Mouse (Mus musculus) intestine, postnatal 0 days (tissue): ENCODE measurements around the gene Smco3. TPM values are rescaled to one million over a fixed set of nuclear protein-coding genes. Genes with fewer than 3 reads are reported as not detected.
"Not testable (repeated sequence)": the region's sequence is repeated elsewhere in the genome, so short reads cannot be mapped to it uniquely, and the experiment has no call there.

Experiments
- ATAC-seq: fragments of 200-750 bp; cut with Nextera tagmentation; 2 replicates; pipeline ENCODE4 v1.8.0; 2017; ENCODE audit warnings: mild to moderate bottlenecking, moderate TSS enrichment, moderate library complexity
- H3K27ac ChIP-seq: fragments of 300-500 bp; sonication (generic); 2 replicates; pipeline ENCODE4 v1.5.1; 2014; ENCODE audit warnings: mild to moderate bottlenecking, low read depth, low read length, moderate library complexity
- H3K27me3 ChIP-seq: fragments of 300-500 bp; sonication (generic); replicated peaks from 2 replicates; pipeline ENCODE4 v1.6.1; 2014; ENCODE audit warnings: low read length, mixed read lengths; ENCODE audit not compliant: control insufficient read depth, insufficient read depth
- H3K36me3 ChIP-seq: fragments of 300-500 bp; sonication (generic); 2 replicates; pipeline ENCODE4 v1.6.1; 2014; ENCODE audit warnings: mild to moderate bottlenecking, moderate library complexity; ENCODE audit not compliant: control insufficient read depth, insufficient read depth
- H3K4me1 ChIP-seq: fragments of 300-500 bp; sonication (generic); replicated peaks from 2 replicates; pipeline ENCODE4 v1.6.1; 2014; ENCODE audit warnings: antibody characterized with exemption, low read length, mixed read lengths; ENCODE audit not compliant: control insufficient read depth, insufficient read depth
- H3K4me2 ChIP-seq: fragments of 300-500 bp; sonication (generic); replicated peaks from 2 replicates; pipeline ENCODE4 v1.6.1; 2014; ENCODE audit warnings: low read depth, mild to moderate bottlenecking, moderate library complexity
- H3K4me3 ChIP-seq: fragments of 300-500 bp; sonication (generic); 2 replicates; pipeline ENCODE4 v1.5.1; 2014; ENCODE audit warnings: low read depth, low read length
- H3K9ac ChIP-seq: fragments of 300-500 bp; sonication (generic); 2 replicates; pipeline ENCODE4 v1.6.1; 2014; ENCODE audit warnings: mild to moderate bottlenecking, low read depth, low read length
- H3K9me3 ChIP-seq: fragments of 300-500 bp; sonication (generic); 2 replicates; pipeline ENCODE4 v1.6.1; 2016; ENCODE audit warnings: mixed run types; ENCODE audit not compliant: control insufficient read depth
- CTCF ChIP-seq: sonication (generic); IDR thresholded peaks from 2 replicates; pipeline ENCODE4 v1.5.1; 2016; ENCODE audit warnings: low read depth, mild to moderate bottlenecking, control low read depth, antibody characterized with exemption, moderate library complexity
- WGBS: fragments of 180-500 bp; shearing (Covaris S2); extraction: QIAGEN DNeasy Blood & Tissue Kit; methylation state at CpG from one replicate; pipeline ENCODE4 v1.1.7; 2014; 5-methylcytosine and 5-hydroxymethylcytosine counted together
- polyA plus RNA-seq: library from polyadenylated mRNA; unstranded; fragments of >200 nt; fragmentation: Nextera tagmentation; extraction: Ambion mirVana; gene quantifications from 2 replicates; pipeline ENCODE4 v1.2.1, GENCODE M21; 2015

The Smco3 gene
- polyA plus RNA-seq, 1 experiment from 2014 or later: 1.3 TPM

DNA sequence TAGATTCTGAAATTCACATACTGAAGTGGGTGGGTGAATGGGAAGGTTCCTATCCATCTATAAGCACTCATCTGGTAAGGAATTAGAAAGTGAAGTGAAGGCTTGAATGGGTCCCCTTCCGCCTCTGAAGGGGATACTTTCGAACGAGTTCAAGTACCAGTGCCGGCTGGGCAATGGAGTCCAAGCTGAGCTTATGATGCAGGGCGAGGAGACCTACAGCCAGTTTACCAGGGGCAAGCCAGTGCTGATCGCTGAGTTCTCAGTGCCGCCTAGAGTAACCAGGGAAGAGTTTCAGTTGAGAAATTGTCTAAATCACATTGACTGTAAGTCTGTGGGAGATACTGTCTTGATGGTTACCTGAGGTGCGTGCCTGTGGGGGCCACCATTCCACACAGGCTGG lies 34.5 kb downstream of the Smco3 start:
- Histone ChIP-seq H3K4me2 (no peak overlapping the region), H3K9me3 (no peaks in the 10 kb centered on the region), H3K36me3 (no peaks in the 10 kb centered on the region), H3K27me3 (no peaks in the 10 kb centered on the region), H3K27ac (no peak overlapping the region), H3K9ac (no peak overlapping the region), H3K4me3 (no peak overlapping the region), H3K4me1 (0 out of 2 replicates have a peak, but pooled peaks cover 4% of the 10 kb centered on the region)
- no peak for ATAC-seq
- WGBS: 89% methylated on average over 8 of the region's 8 CpGs
- TF ChIP-seq CTCF: no peak

DNA sequence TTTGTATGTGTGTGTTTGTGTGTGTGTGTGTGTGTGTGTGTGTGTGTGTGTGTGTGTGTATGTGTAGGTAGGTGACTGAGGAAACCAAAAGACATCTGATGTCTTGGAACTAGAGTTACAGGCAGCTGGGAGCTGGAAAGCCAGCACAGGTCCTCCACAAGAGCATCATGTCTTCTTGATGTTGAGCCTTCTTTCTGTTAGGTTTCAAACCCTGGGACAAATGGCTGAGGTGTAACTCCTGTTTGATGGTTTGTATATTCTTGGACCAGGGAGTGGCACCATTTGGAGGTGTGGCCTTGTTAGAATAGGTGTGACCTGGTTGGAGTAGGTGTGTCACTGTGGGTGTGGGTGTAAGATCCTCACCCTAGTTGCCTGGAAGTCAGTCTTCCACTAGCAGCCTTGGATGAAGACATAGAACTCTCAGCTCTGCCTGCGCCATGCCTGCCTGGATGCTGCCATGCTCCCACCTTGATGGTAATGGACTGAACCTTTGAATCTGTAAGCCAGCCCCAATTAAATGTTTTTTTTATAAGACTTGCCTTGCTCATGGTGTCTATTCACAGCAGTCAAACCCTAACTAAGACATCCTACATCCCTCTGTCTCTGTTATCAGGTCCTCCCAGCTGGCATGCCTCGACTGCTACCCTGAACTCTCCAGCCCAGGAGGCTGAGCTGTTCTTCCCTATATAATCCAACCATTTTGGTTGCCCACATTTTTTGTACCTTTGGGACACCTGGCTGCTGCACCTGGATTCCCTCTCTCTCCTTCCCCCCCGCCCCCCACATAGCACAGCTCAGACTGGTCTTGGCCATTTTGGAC lies 37.2 kb downstream of the Smco3 start:
- H3K4me3 ChIP-seq, H3K27me3 ChIP-seq, H3K9ac ChIP-seq, H3K9me3 ChIP-seq, H3K4me1 ChIP-seq, ATAC-seq, H3K36me3 ChIP-seq, H3K4me2 ChIP-seq, H3K27ac ChIP-seq: not testable (repeated sequence)
- WGBS: 89% methylated on average over 3 of the region's 3 CpGs

DNA sequence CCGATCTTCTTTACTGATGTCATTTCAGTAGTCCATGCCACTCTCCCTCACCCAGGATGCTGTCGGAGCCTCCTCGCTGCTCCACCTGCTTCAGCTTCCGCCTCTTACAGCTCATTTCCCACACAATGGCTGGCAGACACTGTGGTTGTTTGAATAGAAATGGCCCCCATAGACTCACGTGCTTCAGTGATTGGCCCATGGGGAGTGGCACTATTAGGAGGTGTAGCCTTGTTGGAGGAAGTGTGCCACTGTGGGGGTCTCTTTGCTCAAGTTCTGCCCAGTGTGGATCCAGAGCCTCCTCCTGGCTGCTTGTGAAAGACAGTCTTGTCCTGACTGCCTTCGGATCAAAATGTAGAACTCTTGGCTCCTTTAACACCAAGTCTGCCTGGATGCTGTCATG lies 39.4 kb downstream of the Smco3 start:
- H3K27me3 ChIP-seq: no peaks in the 10 kb centered on the region
- H3K4me3 ChIP-seq: no peak overlapping the region
- no peaks in the 10 kb centered on the region for H3K36me3 ChIP-seq
- 0 out of 2 replicates have a peak, but pooled peaks cover 3% of the 10 kb centered on the region for H3K4me1 ChIP-seq
- no peaks in the 10 kb centered on the region for H3K9me3 ChIP-seq
- H3K27ac ChIP-seq: no peak overlapping the region
- H3K4me2 ChIP-seq: no peak overlapping the region
- no peak overlapping the region for H3K9ac ChIP-seq
- no peak for ATAC-seq
- 69% methylated on average over 6 of the region's 6 CpGs for WGBS
- TF ChIP-seq CTCF: no peak

DNA sequence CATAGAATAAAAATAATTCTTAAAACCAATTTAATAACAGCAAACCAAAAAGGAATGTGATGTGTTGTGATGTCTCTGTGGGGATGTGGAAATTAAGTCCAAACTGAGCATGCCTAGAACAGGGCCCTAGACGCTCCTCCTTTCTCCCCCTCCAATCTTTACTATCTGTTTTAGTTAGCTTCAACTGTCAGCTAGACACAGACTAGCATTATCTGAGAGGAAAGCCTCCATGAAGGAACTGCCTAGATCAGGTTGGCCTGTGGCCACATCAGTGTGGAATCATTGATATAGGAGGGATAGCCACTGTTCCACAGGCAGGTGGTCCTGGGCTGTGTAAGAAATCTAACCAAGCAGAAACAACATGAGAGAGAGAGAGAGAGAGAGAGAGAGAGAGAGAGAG lies 40.1 kb downstream of the Smco3 start:
- 70% methylated on average over 1 of the region's 1 CpGs for WGBS

DNA sequence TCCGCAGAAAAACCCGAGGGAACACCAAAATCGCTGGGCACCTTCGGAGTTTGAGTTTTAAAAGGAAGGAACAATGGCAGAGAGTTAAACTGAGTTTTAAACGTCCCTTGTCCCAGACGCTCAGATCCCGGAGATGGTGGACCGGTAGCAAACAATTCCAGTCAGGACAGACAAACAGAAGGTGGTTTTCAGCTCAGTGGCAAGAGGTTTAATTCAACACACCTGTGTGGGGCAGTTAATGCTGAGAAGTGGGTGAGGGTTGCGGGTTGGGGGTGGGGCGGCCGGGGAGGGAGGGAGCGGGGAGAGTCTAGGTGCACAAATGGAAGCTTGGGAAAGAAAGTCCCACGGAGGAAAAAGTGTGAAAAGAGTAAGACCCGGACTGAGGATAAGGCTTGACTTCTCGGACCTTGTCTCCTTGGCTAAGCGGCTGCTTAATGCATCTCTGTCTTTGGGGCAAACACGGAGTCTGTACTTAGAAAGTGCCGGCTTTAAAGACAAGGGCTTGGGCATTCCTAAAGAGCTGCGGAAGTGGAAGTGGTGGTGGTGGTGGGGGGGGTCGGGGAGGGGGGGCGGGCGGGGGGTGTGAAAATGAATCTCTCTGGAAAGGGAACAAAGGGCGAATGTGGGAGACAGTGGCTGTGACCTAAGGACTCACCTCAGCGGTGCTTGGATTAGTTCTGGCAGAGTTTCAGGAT lies 41.3 kb downstream of the Smco3 start:
- H3K4me2 ChIP-seq: peak overlapping the region; percentile 80
- no peaks in the 10 kb centered on the region for H3K36me3 ChIP-seq
- WGBS: 1% methylated on average over 22 of the region's 24 CpGs
- no peak overlapping the region for H3K27ac ChIP-seq
- no peaks in the 10 kb centered on the region for H3K27me3 ChIP-seq
- peak overlapping the region; percentile 26; the same call in 1 of the 2 replicates for H3K9ac ChIP-seq
- H3K9me3 ChIP-seq: no peaks in the 10 kb centered on the region
- TF ChIP-seq CTCF: no peak
- ATAC-seq: peak; percentile 55
- H3K4me3 ChIP-seq: peak overlapping the region; percentile 40
- H3K4me1 ChIP-seq: 0 out of 2 replicates have a peak, but pooled peaks cover 3% of the 10 kb centered on the region

More for the DNA sequence above, 40.1 kb downstream of the Smco3 start:
- Histone ChIP-seq H3K4me3 (no peak overlapping the region), H3K27ac (no peak overlapping the region), H3K9ac (no peak overlapping the region), H3K4me2 (no peak overlapping the region), H3K27me3 (no peaks in the 10 kb centered on the region), H3K36me3 (no peaks in the 10 kb centered on the region), H3K4me1 (0 out of 2 replicates have a peak, but pooled peaks cover 3% of the 10 kb centered on the region), H3K9me3 (no peaks in the 10 kb centered on the region)
- ATAC-seq: no peak
- TF ChIP-seq CTCF: no peak
